Mouse (Mus musculus) liver, postnatal 0 days (tissue): Measurements from ENCODE around the gene Hfe.

Experiments
- CTCF ChIP-seq: sonication (generic); IDR thresholded peaks from 2 replicates; pipeline ENCODE4 v1.5.1; 2016; ENCODE audit warnings: antibody characterized with exemption, low read depth
- EP300 ChIP-seq: IDR thresholded peaks from 2 replicates; pipeline ENCODE4 v1.6.1; 2016; ENCODE audit warnings: antibody characterized with exemption, low read depth, mild to moderate bottlenecking

- TF ChIP-seq CTCF (no peak), EP300 (no peak)
Observed at GRCm38 (mm10) chr13:23737091-23737490, 26.4 kb upstream of the Hfe start.
